Mouse (Mus musculus) MEL (cell line): ENCODE measurements around the gene Pkhd1. TPM values are rescaled to one million over a fixed set of nuclear protein-coding genes. Genes with fewer than 3 reads are reported as not detected.

ENCODE experiments used
- DNase-seq: peaks from one replicate; pipeline ENCODE4 v3.0.0; 2011; ENCODE audit warnings: low read depth, low spot score
- H3K27ac ChIP-seq: 2 replicates; pipeline ENCODE4 v1.5.1; 2012; ENCODE audit warnings: low read depth, mild to moderate bottlenecking, control low read depth, low read length, moderate library complexity; ENCODE audit not compliant: control insufficient read depth
- H3K27me3 ChIP-seq, 2 experiments: fragments of 150-350 bp in 1 of 2; sonication (generic) in 1 of 2; 2 replicates each; pipeline ENCODE4 v1.6.1; 2012; ENCODE audit warnings: low read length in 2 of 2, mild to moderate bottlenecking in 2 of 2, improper control_type of control experiment in 1 of 2, moderate library complexity in 1 of 2; ENCODE audit not compliant: insufficient read depth in 2 of 2, control insufficient read depth in 1 of 2
- H3K36me3 ChIP-seq, 2 experiments: 2 replicates each; pipeline ENCODE4 v1.6.1; 2012 to 2014; ENCODE audit warnings: low read length in 2 of 2, improper control_type of control experiment in 1 of 2, inconsistent platforms in 1 of 2, mild to moderate bottlenecking in 1 of 2; ENCODE audit not compliant: insufficient read depth in 2 of 2, control insufficient read depth in 1 of 2
- H3K4me1 ChIP-seq, 2 experiments: fragments of 150-350 bp in 1 of 2; sonication (generic) in 1 of 2; 2 replicates each; pipeline ENCODE4 v1.6.1; 2012; ENCODE audit warnings: low read length in 2 of 2, improper control_type of control experiment in 1 of 2, mild to moderate bottlenecking in 1 of 2; ENCODE audit not compliant: insufficient read depth in 2 of 2, control insufficient read depth in 1 of 2
- H3K4me3 ChIP-seq, 2 experiments: fragments of 150-350 bp in 1 of 2; sonication (generic) in 1 of 2; 2 replicates each; pipeline ENCODE4 v1.5.1; 2012; ENCODE audit warnings: low read depth in 2 of 2, low read length in 2 of 2, mild to moderate bottlenecking in 2 of 2, moderate library complexity in 2 of 2, control low read depth in 1 of 2, improper control_type of control experiment in 1 of 2; ENCODE audit not compliant: control insufficient read depth in 1 of 2, insufficient read depth in 1 of 2
- H3K79me2 ChIP-seq: 2 replicates; pipeline ENCODE4 v1.6.1; 2012; ENCODE audit warnings: mild to moderate bottlenecking, low read length, moderate library complexity; ENCODE audit not compliant: control insufficient read depth, poor library complexity, insufficient read depth
- H3K9ac ChIP-seq: 2 replicates; pipeline ENCODE4 v1.6.1; 2012; ENCODE audit warnings: low read depth, mild to moderate bottlenecking, control low read depth, low read length, moderate library complexity; ENCODE audit not compliant: control insufficient read depth, poor library complexity, severe bottlenecking
- H3K9me3 ChIP-seq: fragments of 150-350 bp; sonication (generic); replicated peaks from 2 replicates; pipeline ENCODE4 v1.6.1; 2012; ENCODE audit warnings: mild to moderate bottlenecking, low read length, improper control_type of control experiment, moderate library complexity; ENCODE audit not compliant: insufficient read depth
- BHLHE40 ChIP-seq: IDR thresholded peaks from 2 replicates; pipeline ENCODE4 v1.6.1; 2012; ENCODE audit warnings: low read depth, mild to moderate bottlenecking, inconsistent platforms, low read length, improper control_type of control experiment, borderline replicate concordance
- CHD1 ChIP-seq: IDR thresholded peaks from 2 replicates; pipeline ENCODE4 v1.6.1; 2012; ENCODE audit warnings: low read depth, mild to moderate bottlenecking, inconsistent platforms, low read length, improper control_type of control experiment
- CHD2 ChIP-seq: IDR thresholded peaks from 2 replicates; pipeline ENCODE4 v1.6.1; 2011; ENCODE audit warnings: low read length, improper control_type of control experiment
- CTCF ChIP-seq, 3 experiments: IDR thresholded peaks in 2 of 3; conservative IDR thresholded peaks in 1 of 3; 2 replicates each; pipeline ENCODE4 v1.5.1; 2011 to 2012; ENCODE audit warnings: low read length in 3 of 3, low read depth in 2 of 3, mild to moderate bottlenecking in 2 of 3, improper control_type of control experiment in 1 of 3, inconsistent platforms in 1 of 3, mixed read lengths in 1 of 3, moderate library complexity in 1 of 3; ENCODE audit not compliant: control insufficient read depth in 1 of 3, insufficient read depth in 1 of 3, poor library complexity in 1 of 3, severe bottlenecking in 1 of 3
- ETS1 ChIP-seq: IDR thresholded peaks from 2 replicates; pipeline ENCODE4 v1.6.1; 2012; ENCODE audit warnings: low read depth, mild to moderate bottlenecking, inconsistent platforms, low read length, improper control_type of control experiment, moderate library complexity
- GABPA ChIP-seq: IDR thresholded peaks from 2 replicates; pipeline ENCODE4 v1.6.1; 2012; ENCODE audit warnings: low read depth, mild to moderate bottlenecking, inconsistent platforms, low read length, improper control_type of control experiment, moderate library complexity
- GATA1 ChIP-seq: IDR thresholded peaks from 2 replicates; pipeline ENCODE4 v1.6.1; 2011; ENCODE audit warnings: low read depth, low read length, improper control_type of control experiment
- HCFC1 ChIP-seq: IDR thresholded peaks from 2 replicates; pipeline ENCODE4 v1.6.1; 2012; ENCODE audit warnings: low read depth, mild to moderate bottlenecking, inconsistent platforms, low read length, improper control_type of control experiment, moderate library complexity
- KAT2A ChIP-seq: conservative IDR thresholded peaks from 2 replicates; pipeline ENCODE4 v1.6.1; 2012; ENCODE audit warnings: low read depth, low read length, improper control_type of control experiment, inconsistent platforms
- MEF2A ChIP-seq: IDR thresholded peaks from 2 replicates; pipeline ENCODE4 v1.6.1; 2014; ENCODE audit warnings: low read depth, mild to moderate bottlenecking, inconsistent platforms, low read length, improper control_type of control experiment; ENCODE audit not compliant: poor library complexity, insufficient replicate concordance, severe bottlenecking; ENCODE audit errors: extremely low read depth
- NELFE ChIP-seq: IDR thresholded peaks from 2 replicates; pipeline ENCODE4 v1.6.1; 2011; ENCODE audit warnings: low read depth, low read length, improper control_type of control experiment
- POLR2A ChIP-seq, 2 experiments: IDR thresholded peaks; 2 replicates each; pipeline ENCODE4 v1.6.1; 2011 to 2012; ENCODE audit warnings: low read length in 2 of 2, mild to moderate bottlenecking in 2 of 2, control low read depth in 1 of 2, improper control_type of control experiment in 1 of 2, low read depth in 1 of 2, moderate library complexity in 1 of 2; ENCODE audit not compliant: control insufficient read depth in 1 of 2, insufficient read depth in 1 of 2, poor library complexity in 1 of 2
- POLR2AphosphoS2 ChIP-seq: IDR thresholded peaks from 2 replicates; pipeline ENCODE4 v1.6.1; 2011; ENCODE audit warnings: low read length, improper control_type of control experiment
- RAD21 ChIP-seq: IDR thresholded peaks from 2 replicates; pipeline ENCODE4 v1.6.1; 2011; ENCODE audit warnings: mild to moderate bottlenecking, low read depth, low read length, improper control_type of control experiment
- RCOR1 ChIP-seq: IDR thresholded peaks from 2 replicates; pipeline ENCODE4 v1.6.1; 2012; ENCODE audit warnings: low read depth, mild to moderate bottlenecking, inconsistent platforms, low read length, improper control_type of control experiment
- SIN3A ChIP-seq: IDR thresholded peaks from 2 replicates; pipeline ENCODE4 v1.6.1; 2012; ENCODE audit warnings: low read length, improper control_type of control experiment, inconsistent platforms
- TBP ChIP-seq: IDR thresholded peaks from 2 replicates; pipeline ENCODE4 v1.8.0; 2011; ENCODE audit warnings: low read depth, low read length, improper control_type of control experiment
- TCF12 ChIP-seq: IDR thresholded peaks from 2 replicates; pipeline ENCODE4 v1.6.1; 2014; ENCODE audit warnings: low read depth, mild to moderate bottlenecking, inconsistent platforms, low read length, improper control_type of control experiment, moderate library complexity
- USF2 ChIP-seq, 2 experiments: IDR thresholded peaks; 2 replicates each; pipeline ENCODE4 v1.6.1; 2011 to 2012; ENCODE audit warnings: improper control_type of control experiment in 2 of 2, low read length in 2 of 2, borderline replicate concordance in 1 of 2, inconsistent platforms in 1 of 2, low read depth in 1 of 2, mild to moderate bottlenecking in 1 of 2; ENCODE audit not compliant: insufficient read depth in 1 of 2
- ZKSCAN1 ChIP-seq: IDR thresholded peaks from 2 replicates; pipeline ENCODE4 v1.6.1; 2012; ENCODE audit warnings: low read depth, mild to moderate bottlenecking, inconsistent platforms, low read length, improper control_type of control experiment, moderate library complexity
- polyA plus RNA-seq, 2 experiments: library from polyadenylated mRNA; stranded (reverse) in 1 of 2; unstranded in 1 of 2; fragments of >175 nt in 1 of 2; fragments of >200 nt in 1 of 2; gene quantifications; 2 replicates each; pipeline versions ENCODE4 v1.2.1 to v1.2.4; 2012; ENCODE audit warnings: low replicate concordance in 2 of 2, low read depth in 1 of 2; ENCODE audit not compliant: insufficient read length in 2 of 2, insufficient read depth in 1 of 2, missing spikeins in 1 of 2
- total RNA-seq: library from RNA; depleted of rRNA; stranded (reverse); fragments of 300-350 nt; gene quantifications from 2 replicates; pipeline ENCODE4 v1.2.3, GENCODE M21; 2012

Gene Pkhd1
- total and polyA plus RNA-seq, 3 experiments = not detected

DNA sequence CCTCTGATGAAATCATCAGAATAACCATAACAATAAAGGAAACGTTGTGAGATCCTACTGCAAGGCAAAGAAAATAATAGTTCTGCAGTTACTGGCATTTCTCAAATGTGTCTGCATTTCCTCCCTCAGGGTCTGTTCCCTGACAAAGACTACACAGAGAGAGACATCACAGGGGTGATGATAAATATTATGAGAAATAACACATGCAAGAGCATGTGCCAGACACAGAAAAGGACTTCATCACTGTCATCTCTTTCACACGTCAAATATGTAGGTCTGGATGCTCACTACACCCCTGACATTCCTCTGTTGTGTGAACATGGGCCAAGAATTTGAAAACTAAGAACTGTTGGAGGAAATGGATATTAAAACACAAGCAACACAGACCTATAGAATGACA, 369.7 kb downstream of the Pkhd1 start:
- no peak overlapping the region for H3K4me3 ChIP-seq
- H3K27ac ChIP-seq = no peak overlapping the region
- TF ChIP-seq RCOR1 (no peak), BHLHE40 (no peak), KAT2A (no peak), TBP (no peak), MEF2A (no peak), CTCF (IDR thresholded peaks at IDR 0.05 in 2 of 3, conservative IDR thresholded peaks at IDR 0.05 in 1 of 3; ENCODE audit: control insufficient read depth in 1 of 3, insufficient read depth in 1 of 3, low read depth in 2 of 3, low read length in 3 of 3, poor library complexity in 1 of 3, severe bottlenecking in 1 of 3) (no peak)
- no peaks in the 10 kb centered on the region for H3K4me1 ChIP-seq
- H3K27me3 ChIP-seq = no peaks in the 10 kb centered on the region
- H3K36me3 ChIP-seq = no peaks in the 10 kb centered on the region
- DNase-seq = no peak
- no peak overlapping the region for H3K9ac ChIP-seq
- H3K9me3 ChIP-seq = no peaks in the 10 kb centered on the region
- no peaks in the 10 kb centered on the region for H3K79me2 ChIP-seq

GRCm38 (mm10) chr1:20216681-20217080, 401.2 kb downstream of the Pkhd1 start:
- TF ChIP-seq GATA1 = no peak
- no peak for TF ChIP-seq RAD21
- TF ChIP-seq SIN3A = no peak
- no peak for TF ChIP-seq CHD1
- no peak for TF ChIP-seq POLR2AphosphoS2
- no peak for TF ChIP-seq RCOR1
- no peak for TF ChIP-seq NELFE
- TF ChIP-seq USF2 (IDR thresholded peaks at IDR 0.05; ENCODE audit: borderline replicate concordance in 1 of 2, insufficient read depth in 1 of 2, low read depth in 1 of 2, low read length in 2 of 2) = no peak
- TF ChIP-seq CTCF (IDR thresholded peaks at IDR 0.05 in 2 of 3, conservative IDR thresholded peaks at IDR 0.05 in 1 of 3; ENCODE audit: control insufficient read depth in 1 of 3, insufficient read depth in 1 of 3, low read depth in 2 of 3, low read length in 3 of 3, poor library complexity in 1 of 3, severe bottlenecking in 1 of 3) = no peak
- no peak for TF ChIP-seq HCFC1
- TF ChIP-seq KAT2A = no peak
- no peak for TF ChIP-seq TCF12
- TF ChIP-seq CHD2 = no peak
- no peak for TF ChIP-seq BHLHE40
- no peak for TF ChIP-seq ETS1
- no peak for TF ChIP-seq MEF2A
- TF ChIP-seq GABPA = no peak
- no peak for TF ChIP-seq POLR2A (IDR thresholded peaks at IDR 0.05; ENCODE audit: control insufficient read depth in 1 of 2, insufficient read depth in 1 of 2, low read depth in 1 of 2, low read length in 2 of 2, poor library complexity in 1 of 2)
- no peak for TF ChIP-seq ZKSCAN1
- H3K27ac ChIP-seq = no peak overlapping the region
- H3K27me3 ChIP-seq = no peaks in the 10 kb centered on the region
- H3K9me3 ChIP-seq = no peaks in the 10 kb centered on the region
- no peaks in the 10 kb centered on the region for H3K79me2 ChIP-seq
- H3K4me1 ChIP-seq = no peaks in the 10 kb centered on the region
- no peak overlapping the region for H3K4me3 ChIP-seq
- DNase-seq = no peak
- H3K9ac ChIP-seq = no peak overlapping the region
- H3K36me3 ChIP-seq = no peaks in the 10 kb centered on the region
